Mouse (Mus musculus) ovary, adult 18-20 months (tissue): ENCODE results near the gene Rbm12.

Experiments used
- DNase-seq: peaks from one replicate; pipeline ENCODE4 v3.0.0; 2022; ENCODE audit warnings: low spot score, mixed read lengths

Rbm12 gene

GRCm38 (mm10) chr2:156079674-156080073, 32.1 kb downstream of the Rbm12 start:
- DNase-seq = no peak

- DNase-seq = no peak
Measured at GRCm38 (mm10) chr2:156079183-156079560, 32.6 kb downstream of the Rbm12 start.

- no peak for DNase-seq
Measured at GRCm38 (mm10) chr2:156078421-156079182, 33.2 kb downstream of the Rbm12 start.

GRCm38 (mm10) chr2:156077461-156077860, 34.3 kb downstream of the Rbm12 start:
- DNase-seq = no peak

GRCm38 (mm10) chr2:156073725-156074124, 38.1 kb downstream of the Rbm12 start:
- no peak for DNase-seq

GRCm38 (mm10) chr2:156071236-156071635, 40.5 kb downstream of the Rbm12 start:
- DNase-seq = no peak

GRCm38 (mm10) chr2:156067916-156068315, 43.9 kb downstream of the Rbm12 start:
- no peak for DNase-seq

GRCm38 (mm10) chr2:156066126-156066525, 45.7 kb downstream of the Rbm12 start:
- no peak for DNase-seq

- peak; percentile 63 for DNase-seq
Measured at GRCm38 (mm10) chr2:156065099-156066041, 46.4 kb downstream of the Rbm12 start, which contains the start of gene Spag4. Gene Spag4 (plus strand): TSS chr2:156065175.

- DNase-seq = no peak
Measured at GRCm38 (mm10) chr2:156052816-156053215, 59.0 kb downstream of the Rbm12 start, which contains the start of gene Fer1l4. Gene Fer1l4 (minus strand): TSS chr2:156052947.

GRCm38 (mm10) chr2:156047929-156048328, 63.8 kb downstream of the Rbm12 start:
- no peak for DNase-seq

GRCm38 (mm10) chr2:156042903-156043302, 68.9 kb downstream of the Rbm12 start:
- no peak for DNase-seq
